Mouse (Mus musculus) liver, adult (tissue): Measurements from ENCODE around the gene Rab9.

ENCODE experiments used
- GATA4 ChIP-seq: IDR thresholded peaks from 2 replicates; pipeline ENCODE4 v1.6.1; 2014; ENCODE audit warnings: mild to moderate bottlenecking, low read length; ENCODE audit not compliant: insufficient replicate concordance

The Rab9 gene

GRCm38 (mm10) chrX:166478631-166479364 is 869 bp downstream of the Rab9 start:
- peak; percentile 76; the same call in 1 of the 2 replicates for TF ChIP-seq GATA4

GRCm38 (mm10) chrX:166477393-166477792 is 2.3 kb downstream of the Rab9 start:
- no peak for TF ChIP-seq GATA4

GRCm38 (mm10) chrX:166472612-166473011 is 7.1 kb downstream of the Rab9 start:
- no peak for TF ChIP-seq GATA4

GRCm38 (mm10) chrX:166468321-166468720 is 11.3 kb downstream of the Rab9 start:
- no peak for TF ChIP-seq GATA4

DNA sequence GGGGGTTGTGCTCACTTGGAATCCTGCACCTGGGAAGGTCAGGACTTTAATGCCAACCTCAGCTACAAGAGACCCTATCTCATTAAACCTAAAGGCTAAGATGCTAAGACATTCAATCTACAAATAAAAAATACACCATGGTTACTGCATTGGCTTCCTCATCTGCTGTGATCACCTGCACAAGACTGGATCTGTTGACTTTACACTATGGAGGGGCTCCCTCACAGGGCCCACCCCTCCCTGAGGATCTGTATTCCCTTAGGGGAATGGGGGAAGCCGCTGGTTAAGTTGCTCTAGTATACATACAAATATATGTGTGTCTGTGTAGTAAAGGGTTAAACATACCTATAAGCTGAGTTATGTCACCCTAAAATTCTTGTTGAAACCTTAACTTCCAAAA is 24.1 kb downstream of the Rab9 start:
- TF ChIP-seq GATA4 = no peak

DNA sequence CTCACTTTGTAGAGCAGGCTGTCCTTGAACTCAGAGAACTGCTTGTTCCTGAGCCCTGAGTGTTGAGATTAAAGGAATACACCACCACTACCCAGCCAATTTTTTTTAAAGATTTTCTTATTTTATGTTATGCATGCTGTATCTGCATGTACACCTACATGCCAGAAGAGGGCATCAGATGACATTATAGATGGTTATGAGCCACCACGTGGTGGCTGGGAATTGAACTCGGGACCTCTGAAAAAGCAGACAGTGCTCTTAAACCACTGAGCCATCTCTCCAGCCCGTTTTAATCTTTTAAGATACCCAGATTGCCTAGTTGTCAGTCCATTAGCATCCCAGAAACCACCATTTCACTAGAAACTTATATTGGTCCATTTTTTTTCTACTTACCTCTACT is 25.3 kb downstream of the Rab9 start:
- TF ChIP-seq GATA4 = no peak

- TF ChIP-seq GATA4 = no peak
These were observed 26.1 kb downstream of the Rab9 start for GRCm38 (mm10) chrX:166453532-166453931.

DNA sequence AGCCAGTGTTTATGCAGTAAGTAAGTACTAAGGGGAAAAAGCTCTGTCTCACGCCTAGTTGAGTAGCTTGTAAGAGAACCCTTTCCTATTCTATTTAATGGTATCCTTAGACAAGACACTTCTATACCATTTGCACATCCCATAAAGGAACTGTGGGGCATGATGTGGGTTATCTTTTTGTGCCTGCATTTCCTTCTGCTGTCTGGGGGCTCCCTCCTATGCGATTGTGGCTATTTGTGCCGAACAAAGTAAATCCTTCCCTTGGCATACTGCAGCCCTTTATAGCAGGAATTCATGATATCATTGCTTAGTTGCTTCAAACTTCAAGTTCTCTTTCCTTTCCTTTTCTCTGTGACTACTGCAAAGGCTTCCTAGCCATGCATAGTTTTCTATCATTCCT is 35.1 kb downstream of the Rab9 start:
- no peak for TF ChIP-seq GATA4

- no peak for TF ChIP-seq GATA4
These were observed 39.0 kb downstream of the Rab9 start, which contains the start of gene Ofd1 for GRCm38 (mm10) chrX:166440616-166441063. TSS of gene Ofd1 (minus strand) at chrX:166440704.

DNA sequence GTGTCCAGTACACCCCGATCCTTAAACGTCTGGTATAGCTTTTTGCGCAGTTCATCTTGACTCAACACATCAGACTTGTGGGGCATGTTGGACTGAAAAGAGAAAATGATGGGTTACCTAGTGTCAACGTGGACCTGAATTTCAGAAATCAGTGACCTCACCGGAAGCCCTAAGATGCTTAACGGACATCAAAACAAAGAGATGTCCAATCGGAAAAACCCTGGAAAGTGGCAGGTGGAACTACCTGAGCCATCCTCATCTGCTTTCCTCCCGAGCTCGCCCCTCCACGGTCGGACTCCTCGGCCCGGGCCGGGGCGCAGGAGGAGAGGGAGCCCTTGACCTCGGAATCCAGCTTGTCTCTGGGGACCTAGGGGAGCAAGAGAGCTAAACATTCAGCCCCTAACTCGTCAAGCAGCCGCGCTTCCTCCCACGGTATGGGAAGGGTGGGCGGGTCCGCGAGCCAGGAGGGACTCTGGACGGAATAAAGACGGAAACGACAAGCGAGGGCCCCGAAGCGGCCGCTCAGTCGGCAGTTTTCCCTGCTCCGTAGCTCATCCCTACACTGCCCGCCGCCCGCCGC is 39.5 kb downstream of the Rab9 start, which contains the start of gene Trappc2:
TSS of gene Trappc2 (plus strand) at position 539 of the 580 bp plus-strand sequence.
- TF ChIP-seq GATA4 = no peak

GRCm38 (mm10) chrX:166434812-166435211 is 44.9 kb downstream of the Rab9 start:
- TF ChIP-seq GATA4 = no peak

DNA sequence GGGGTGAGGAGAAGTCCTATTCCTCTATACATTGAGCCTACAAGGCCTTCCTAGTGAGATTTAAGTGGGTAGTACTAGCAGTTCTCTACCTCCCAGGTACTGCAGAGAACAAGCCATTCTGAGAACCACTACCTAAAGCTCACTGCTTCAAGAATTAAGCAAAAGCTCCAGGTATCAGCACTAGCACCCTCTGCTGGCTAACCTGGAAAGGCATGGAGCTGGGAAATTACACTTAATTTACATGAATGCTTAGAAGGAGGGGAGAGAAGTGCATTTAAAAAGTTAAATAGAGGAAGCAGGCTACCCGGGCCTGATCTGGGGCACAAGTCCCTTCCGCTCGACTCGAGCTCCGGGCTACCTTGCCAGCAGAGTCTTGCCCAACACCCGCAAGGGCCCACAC is 63.5 kb downstream of the Rab9 start:
- TF ChIP-seq GATA4 = no peak

- no peak for TF ChIP-seq GATA4
These were observed 71.8 kb downstream of the Rab9 start for GRCm38 (mm10) chrX:166407865-166408264.
